Mouse (Mus musculus) forebrain, embryonic 11.5 days (tissue): ENCODE data around the gene Stap2. TPM values are rescaled to one million over a fixed set of nuclear protein-coding genes. Genes with fewer than 3 reads are reported as not detected.

Experiments
- ATAC-seq: fragments of 200-750 bp; cut with Nextera tagmentation; replicated peaks from 2 replicates; pipeline ENCODE4 v1.8.0; 2017; ENCODE audit warnings: moderate TSS enrichment; ENCODE audit not compliant: low FRiP score
- DNase-seq: peaks from one replicate; pipeline ENCODE4 v3.0.0-alpha.2; 2017; ENCODE audit warnings: low spot score
- H3K27ac ChIP-seq: fragments of 300-500 bp; sonication (generic); 2 replicates; pipeline ENCODE4 v1.5.1; 2014; ENCODE audit warnings: low read depth, low read length
- H3K27me3 ChIP-seq: fragments of 300-500 bp; sonication (generic); 2 replicates; pipeline ENCODE4 v1.6.1; 2014; ENCODE audit warnings: mild to moderate bottlenecking, low read length, mixed read lengths; ENCODE audit not compliant: control insufficient read depth, insufficient read depth
- H3K36me3 ChIP-seq: fragments of 300-500 bp; sonication (generic); 2 replicates; pipeline ENCODE4 v1.6.1; 2014; ENCODE audit warnings: mild to moderate bottlenecking, low read length, moderate library complexity, mixed read lengths; ENCODE audit not compliant: control insufficient read depth, insufficient read depth
- H3K4me1 ChIP-seq: fragments of 300-500 bp; sonication (generic); replicated peaks from 2 replicates; pipeline ENCODE4 v1.6.1; 2014; ENCODE audit warnings: low read length, mixed read lengths; ENCODE audit not compliant: control insufficient read depth, insufficient read depth
- H3K4me2 ChIP-seq: fragments of 300-500 bp; sonication (generic); 2 replicates; pipeline ENCODE4 v1.6.1; 2014; ENCODE audit warnings: low read depth, mild to moderate bottlenecking, low read length, moderate library complexity, mixed read lengths; ENCODE audit not compliant: severe bottlenecking
- H3K4me3 ChIP-seq: fragments of 300-500 bp; sonication (generic); 2 replicates; pipeline ENCODE4 v1.5.1; 2014; ENCODE audit warnings: low read depth, low read length
- H3K9ac ChIP-seq: fragments of 300-500 bp; sonication (generic); 2 replicates; pipeline ENCODE4 v1.6.1; 2014; ENCODE audit warnings: low read length
- H3K9me3 ChIP-seq: fragments of 300-500 bp; sonication (generic); 2 replicates; pipeline ENCODE4 v1.6.1; 2016; ENCODE audit warnings: low read length, mixed read lengths; ENCODE audit not compliant: control insufficient read depth
- WGBS: fragments of 180-500 bp; shearing (Covaris S2); extraction: QIAGEN DNeasy Blood & Tissue Kit; methylation state at CpG from one replicate; pipeline ENCODE4 v1.1.7; 2014; 5-methylcytosine and 5-hydroxymethylcytosine counted together
- polyA plus RNA-seq: library from polyadenylated mRNA; unstranded; fragments of >200 nt; fragmentation: Nextera tagmentation; extraction: Ambion mirVana; gene quantifications from 2 replicates; pipeline ENCODE4 v1.2.1, GENCODE M21; 2014

Stap2 gene
- polyA plus RNA-seq, 1 experiment from 2014 or later, result 5.3 TPM

GRCm38 (mm10) chr17:56022131-56022988, 17.0 kb upstream of the Stap2 start:
- H3K36me3 ChIP-seq, result peaks cover 8% of the 10 kb centered on the region
- H3K4me2 ChIP-seq, result no peak overlapping the region
- no peaks in the 10 kb centered on the region for H3K4me1 ChIP-seq
- H3K4me3 ChIP-seq, result no peak overlapping the region
- ATAC-seq (no peak), DNase-seq (no peak)
- 66% methylated on average over 2 of the region's 2 CpGs for WGBS
- H3K9ac ChIP-seq, result no peak overlapping the region
- no peak overlapping the region for H3K27ac ChIP-seq
- H3K9me3 ChIP-seq, result no peaks in the 10 kb centered on the region
- no peaks in the 10 kb centered on the region for H3K27me3 ChIP-seq

GRCm38 (mm10) chr17:56021161-56021910, 16.0 kb upstream of the Stap2 start:
- DNase-seq (no peak), ATAC-seq (no peak)
- no peaks in the 10 kb centered on the region for H3K9me3 ChIP-seq
- no peak overlapping the region for H3K27ac ChIP-seq
- no peaks in the 10 kb centered on the region for H3K4me1 ChIP-seq
- H3K27me3 ChIP-seq, result no peaks in the 10 kb centered on the region
- WGBS, result 90% methylated on average over 4 of the region's 4 CpGs
- H3K4me2 ChIP-seq, result no peak overlapping the region
- H3K36me3 ChIP-seq, result peaks cover 14% of the 10 kb centered on the region
- H3K4me3 ChIP-seq, result no peak overlapping the region
- H3K9ac ChIP-seq, result no peak overlapping the region

- DNase-seq (no peak), ATAC-seq (no peak)
- no peak overlapping the region for H3K4me3 ChIP-seq
- no peaks in the 10 kb centered on the region for H3K27me3 ChIP-seq
- no peaks in the 10 kb centered on the region for H3K4me1 ChIP-seq
- H3K4me2 ChIP-seq, result no peak overlapping the region
- no peaks in the 10 kb centered on the region for H3K9me3 ChIP-seq
- no peak overlapping the region for H3K27ac ChIP-seq
- peaks cover 20% of the 10 kb centered on the region for H3K36me3 ChIP-seq
- 92% methylated on average over 6 of the region's 6 CpGs for WGBS
- H3K9ac ChIP-seq, result no peak overlapping the region
Observed at GRCm38 (mm10) chr17:56020400-56021084, 15.2 kb upstream of the Stap2 start.

- 0 out of 2 replicates have a peak, but pooled peaks have one; percentile 9 for ATAC-seq
- H3K9ac ChIP-seq, result no peak overlapping the region
- H3K9me3 ChIP-seq, result no peaks in the 10 kb centered on the region
- H3K27me3 ChIP-seq, result no peaks in the 10 kb centered on the region
- no peak for DNase-seq
- no peaks in the 10 kb centered on the region for H3K4me1 ChIP-seq
- H3K4me2 ChIP-seq, result no peak overlapping the region
- H3K36me3 ChIP-seq, result peaks cover 24% of the 10 kb centered on the region
- H3K27ac ChIP-seq, result no peak overlapping the region
- 76% methylated on average over 20 of the region's 20 CpGs for WGBS
- no peak overlapping the region for H3K4me3 ChIP-seq
Observed at GRCm38 (mm10) chr17:56018347-56019131, 13.2 kb upstream of the Stap2 start.

- Histone ChIP-seq H3K4me3 (no peak overlapping the region), H3K27me3 (no peaks in the 10 kb centered on the region), H3K27ac (no peak overlapping the region), H3K4me1 (no peaks in the 10 kb centered on the region), H3K9ac (no peak overlapping the region), H3K36me3 (peaks cover 24% of the 10 kb centered on the region), H3K9me3 (no peaks in the 10 kb centered on the region), H3K4me2 (no peak overlapping the region)
- ATAC-seq, result no peak
- no peak for DNase-seq
- WGBS, result 94% methylated on average over 7 of the region's 7 CpGs
Observed at GRCm38 (mm10) chr17:56017848-56018247, 12.5 kb upstream of the Stap2 start.

- Histone ChIP-seq H3K4me2 (no peak overlapping the region), H3K27me3 (no peaks in the 10 kb centered on the region), H3K4me3 (no peak overlapping the region), H3K4me1 (no peaks in the 10 kb centered on the region), H3K9ac (no peak overlapping the region), H3K36me3 (peaks cover 25% of the 10 kb centered on the region), H3K9me3 (no peaks in the 10 kb centered on the region), H3K27ac (no peak overlapping the region)
- ATAC-seq (no peak), DNase-seq (no peak)
- 83% methylated on average over 15 of the region's 15 CpGs for WGBS
Observed at GRCm38 (mm10) chr17:56016793-56017785, 11.7 kb upstream of the Stap2 start.

- Histone ChIP-seq H3K4me3 (no peak overlapping the region), H3K27me3 (no peaks in the 10 kb centered on the region), H3K4me1 (no peaks in the 10 kb centered on the region), H3K4me2 (no peak overlapping the region), H3K27ac (no peak overlapping the region), H3K9ac (no peak overlapping the region), H3K9me3 (no peaks in the 10 kb centered on the region), H3K36me3 (peaks cover 29% of the 10 kb centered on the region)
- WGBS, result 86% methylated on average over 8 of the region's 8 CpGs
- ATAC-seq, result no peak
- DNase-seq, result no peak
Observed at GRCm38 (mm10) chr17:56016382-56016781, 11.0 kb upstream of the Stap2 start.
